Mouse (Mus musculus) heart, embryonic 15.5 days (tissue): ENCODE results near the gene Tas2r138. TPM values are rescaled to one million over a fixed set of nuclear protein-coding genes. Genes with fewer than 3 reads are reported as not detected.
"Not testable (repeated sequence)": the region's sequence is repeated elsewhere in the genome, so short reads cannot be mapped to it uniquely, and the experiment has no call there.

ENCODE experiments used
- ATAC-seq: fragments of 200-750 bp; cut with Nextera tagmentation; replicated peaks from 2 replicates; pipeline ENCODE4 v1.8.0; 2017; ENCODE audit warnings: low read depth, moderate TSS enrichment; ENCODE audit not compliant: insufficient number of reproducible peaks, insufficient read depth, low FRiP score
- H3K27ac ChIP-seq: fragments of 300-500 bp; sonication (generic); 2 replicates; pipeline ENCODE4 v1.5.1; 2015; ENCODE audit warnings: mild to moderate bottlenecking, inconsistent platforms
- H3K27me3 ChIP-seq: fragments of 300-500 bp; sonication (generic); 2 replicates; pipeline ENCODE4 v1.6.1; 2015; ENCODE audit warnings: inconsistent platforms
- H3K36me3 ChIP-seq: fragments of 300-500 bp; sonication (generic); 2 replicates; pipeline ENCODE4 v1.6.1; 2015; ENCODE audit warnings: mild to moderate bottlenecking, inconsistent platforms
- H3K4me1 ChIP-seq: fragments of 300-500 bp; sonication (generic); replicated peaks from 2 replicates; pipeline ENCODE4 v1.6.1; 2015; ENCODE audit warnings: inconsistent platforms
- H3K4me2 ChIP-seq: fragments of 300-500 bp; sonication (generic); 2 replicates; pipeline ENCODE4 v1.6.1; 2015; ENCODE audit warnings: inconsistent platforms, mild to moderate bottlenecking, moderate library complexity
- H3K4me3 ChIP-seq: fragments of 300-500 bp; sonication (generic); 2 replicates; pipeline ENCODE4 v1.5.1; 2015; ENCODE audit warnings: mild to moderate bottlenecking, inconsistent platforms
- H3K9ac ChIP-seq: fragments of 300-500 bp; sonication (generic); 2 replicates; pipeline ENCODE4 v1.6.1; 2015; ENCODE audit warnings: mild to moderate bottlenecking, inconsistent platforms
- H3K9me3 ChIP-seq: fragments of 300-500 bp; sonication (generic); replicated peaks from 2 replicates; pipeline ENCODE4 v1.6.1; 2016; ENCODE audit warnings: inconsistent platforms
- WGBS: fragments of 180-500 bp; shearing (Covaris S2); methylation state at CpG from one replicate; pipeline ENCODE4 v1.1.7; 2015; ENCODE audit warnings: mixed read lengths; 5-methylcytosine and 5-hydroxymethylcytosine counted together
- polyA plus RNA-seq: library from polyadenylated mRNA; unstranded; fragments of >200 nt; fragmentation: Nextera tagmentation; extraction: Ambion mirVana; gene quantifications from 2 replicates; pipeline ENCODE4 v1.2.1, GENCODE M21; 2015

The Tas2r138 gene
- polyA plus RNA-seq, 1 experiment from 2014 or later, result not detected

DNA sequence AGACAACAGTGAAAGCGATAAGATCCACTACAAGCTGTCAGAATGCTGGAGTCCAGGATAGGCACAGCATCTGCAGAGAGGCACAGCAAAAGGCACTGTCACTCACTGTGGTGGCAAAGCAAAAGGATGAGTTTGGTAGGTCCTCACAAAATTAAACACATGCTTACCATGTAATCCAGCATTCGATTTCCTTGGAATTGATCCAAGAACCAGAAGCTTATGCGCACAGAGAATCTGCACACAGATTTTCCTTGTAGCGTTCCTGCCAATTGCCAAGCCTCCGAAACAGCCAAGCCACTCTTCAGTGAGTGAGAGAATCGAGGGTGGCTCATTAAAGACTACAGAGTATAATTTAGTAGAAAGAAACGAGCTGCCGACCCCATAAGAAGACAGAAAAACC is 2.9 kb downstream of the Tas2r138 start:
- Histone ChIP-seq H3K9me3 (no peaks in the 10 kb centered on the region), H3K27me3 (no peaks in the 10 kb centered on the region), H3K4me2 (no peak overlapping the region), H3K4me1 (no peaks in the 10 kb centered on the region), H3K4me3 (no peak overlapping the region), H3K36me3 (no peaks in the 10 kb centered on the region), H3K9ac (no peak overlapping the region), H3K27ac (no peak overlapping the region)
- WGBS, result 68% methylated on average over 8 of the region's 8 CpGs
- ATAC-seq, result no peak

DNA sequence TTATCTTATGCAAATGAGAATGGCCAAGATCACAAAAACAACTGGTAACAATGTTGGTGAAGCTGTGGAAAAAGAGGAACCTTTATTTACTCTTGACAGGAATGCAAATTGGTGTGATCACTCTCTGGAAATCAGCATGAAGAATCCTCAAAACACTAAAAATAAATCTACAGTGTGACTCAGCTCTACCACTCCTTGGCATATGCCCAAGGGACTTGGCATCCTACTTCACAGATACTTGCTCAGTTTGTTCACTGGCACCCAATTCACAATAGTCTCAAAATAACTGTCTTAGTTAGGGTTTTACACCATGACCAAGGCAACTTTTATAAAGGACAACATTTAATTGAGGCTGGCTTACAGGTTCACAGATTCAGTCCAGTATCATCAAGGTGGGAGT is 5.7 kb downstream of the Tas2r138 start:
- Histone ChIP-seq H3K4me3 (no peak overlapping the region), H3K4me2 (no peak overlapping the region), H3K36me3 (no peaks in the 10 kb centered on the region), H3K27ac (no peak overlapping the region), H3K4me1 (no peaks in the 10 kb centered on the region), H3K27me3 (no peaks in the 10 kb centered on the region), H3K9me3 (no peaks in the 10 kb centered on the region), H3K9ac (no peak overlapping the region)
- no peak for ATAC-seq

GRCm38 (mm10) chr6:40598546-40598945 is 14.6 kb downstream of the Tas2r138 start:
- not testable (repeated sequence) for H3K27me3 ChIP-seq, ATAC-seq, H3K4me1 ChIP-seq, H3K36me3 ChIP-seq, H3K4me2 ChIP-seq, H3K9ac ChIP-seq, H3K27ac ChIP-seq, H3K9me3 ChIP-seq, H3K4me3 ChIP-seq
- WGBS, result 26% methylated on average over 4 of the region's 4 CpGs

- Histone ChIP-seq H3K27me3 (no peaks in the 10 kb centered on the region), H3K4me1 (no peaks in the 10 kb centered on the region), H3K4me3 (no peak overlapping the region), H3K36me3 (no peaks in the 10 kb centered on the region), H3K9me3 (no peaks in the 10 kb centered on the region), H3K4me2 (no peak overlapping the region), H3K27ac (no peak overlapping the region), H3K9ac (no peak overlapping the region)
- ATAC-seq, result no peak
- WGBS, result 63% methylated on average over 3 of the region's 3 CpGs
Observed at GRCm38 (mm10) chr6:40594804-40595550, 18.1 kb downstream of the Tas2r138 start.

- Histone ChIP-seq H3K27ac (no peak overlapping the region), H3K9me3 (no peaks in the 10 kb centered on the region), H3K4me3 (no peak overlapping the region), H3K36me3 (no peaks in the 10 kb centered on the region), H3K4me2 (no peak overlapping the region), H3K4me1 (no peaks in the 10 kb centered on the region), H3K9ac (no peak overlapping the region), H3K27me3 (no peaks in the 10 kb centered on the region)
- 90% methylated on average over 2 of the region's 2 CpGs for WGBS
- ATAC-seq, result no peak
Observed at GRCm38 (mm10) chr6:40588346-40588745, 24.8 kb downstream of the Tas2r138 start.

DNA sequence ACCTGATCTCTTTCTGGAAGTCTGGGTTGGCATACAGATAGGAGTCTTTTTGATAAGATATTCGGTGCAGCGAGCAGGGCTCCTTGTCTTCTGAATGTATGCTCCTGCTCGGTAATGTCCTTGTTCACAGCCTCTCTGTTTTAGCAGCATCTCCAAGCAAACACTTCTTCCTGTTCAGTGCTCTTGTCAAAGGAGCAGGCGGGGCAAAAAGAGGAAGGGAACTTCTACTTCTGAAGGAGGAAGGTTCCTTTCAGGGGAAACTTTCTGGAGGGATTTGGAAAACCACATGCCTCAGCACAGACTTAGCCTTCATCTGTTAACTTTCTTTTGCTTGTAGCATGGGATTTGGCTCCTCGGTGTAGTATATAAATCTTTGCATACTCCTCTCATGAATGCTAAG is 27.5 kb downstream of the Tas2r138 start, which contains the start of gene Clec5a:
Gene Clec5a (minus strand): TSS at position 177 of the 400 bp plus-strand sequence.
- no peak for ATAC-seq
- H3K27ac ChIP-seq, result no peak within 1 kb of the TSS
- no peak within 1 kb of the TSS for H3K4me3 ChIP-seq
- H3K9ac ChIP-seq, result no peak within 1 kb of the TSS
- WGBS, result 52% methylated on average over 5 of the region's 5 CpGs
- H3K4me1 ChIP-seq, result no peaks in the 10 kb centered on the region
- no peak within 1 kb of the TSS for H3K4me2 ChIP-seq
- no peaks in the 10 kb centered on the region for H3K27me3 ChIP-seq
- H3K36me3 ChIP-seq, result no peaks in the 10 kb centered on the region
- no peaks in the 10 kb centered on the region for H3K9me3 ChIP-seq

GRCm38 (mm10) chr6:40584336-40584735 is 28.8 kb downstream of the Tas2r138 start:
- no peak overlapping the region for H3K4me3 ChIP-seq
- H3K27me3 ChIP-seq, result no peaks in the 10 kb centered on the region
- H3K4me1 ChIP-seq, result no peaks in the 10 kb centered on the region
- no peak overlapping the region for H3K4me2 ChIP-seq
- H3K9ac ChIP-seq, result no peak overlapping the region
- 73% methylated on average over 6 of the region's 6 CpGs for WGBS
- H3K36me3 ChIP-seq, result no peaks in the 10 kb centered on the region
- no peaks in the 10 kb centered on the region for H3K9me3 ChIP-seq
- no peak for ATAC-seq
- no peak overlapping the region for H3K27ac ChIP-seq

DNA sequence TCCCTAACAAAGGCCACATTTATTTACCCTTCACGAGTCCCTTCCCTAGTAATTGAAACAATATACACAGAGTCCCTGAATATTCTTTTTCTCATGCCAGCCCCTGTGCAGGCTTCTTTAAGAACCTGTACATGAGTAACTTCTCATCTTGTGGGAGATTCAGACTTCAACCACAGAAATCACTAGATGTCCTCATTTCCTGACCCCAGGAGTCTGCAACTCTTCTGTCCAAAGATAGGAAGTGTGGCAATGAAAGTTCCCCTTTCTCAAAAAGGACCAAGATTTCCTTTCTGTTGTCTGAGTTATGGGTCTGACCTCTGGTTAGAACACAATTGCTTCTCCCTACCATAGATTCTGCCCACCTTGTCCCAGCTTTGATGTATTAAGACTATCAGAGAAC is 36.8 kb downstream of the Tas2r138 start:
- no peak for ATAC-seq
- Histone ChIP-seq H3K4me2 (no peak overlapping the region), H3K36me3 (no peaks in the 10 kb centered on the region), H3K4me1 (no peaks in the 10 kb centered on the region), H3K27ac (no peak overlapping the region), H3K27me3 (no peaks in the 10 kb centered on the region), H3K4me3 (no peak overlapping the region), H3K9ac (no peak overlapping the region), H3K9me3 (no peaks in the 10 kb centered on the region)
- WGBS, result 67% methylated on average over 1 of the region's 1 CpGs

DNA sequence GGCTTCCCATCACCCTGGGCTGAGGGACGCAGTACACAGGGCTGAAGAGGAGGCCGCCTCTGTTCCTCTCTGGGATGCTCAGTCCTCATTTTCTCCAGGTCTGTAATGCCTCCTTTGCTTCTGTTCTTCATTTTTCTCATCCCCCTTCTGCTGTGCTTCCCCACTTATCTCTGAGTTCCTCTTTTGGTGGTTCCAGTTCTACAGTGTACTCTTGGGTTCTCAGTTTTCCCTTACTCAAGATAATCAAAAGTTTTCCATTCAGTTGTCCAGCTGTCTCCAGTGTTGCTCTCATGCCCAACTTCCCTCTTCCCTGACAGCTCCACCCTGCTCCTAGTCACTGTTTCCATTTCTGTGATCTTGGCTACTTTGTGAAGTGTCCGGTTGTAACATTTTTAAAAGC is 39.5 kb downstream of the Tas2r138 start:
- Histone ChIP-seq H3K9ac (no peak overlapping the region), H3K4me3 (no peak overlapping the region), H3K27ac (no peak overlapping the region), H3K36me3 (no peaks in the 10 kb centered on the region), H3K4me1 (no peaks in the 10 kb centered on the region), H3K4me2 (no peak overlapping the region), H3K9me3 (no peaks in the 10 kb centered on the region), H3K27me3 (no peaks in the 10 kb centered on the region)
- ATAC-seq, result no peak
- whole genome bisulfite sequencing, result 52% methylated on average over 3 of the region's 3 CpGs

DNA sequence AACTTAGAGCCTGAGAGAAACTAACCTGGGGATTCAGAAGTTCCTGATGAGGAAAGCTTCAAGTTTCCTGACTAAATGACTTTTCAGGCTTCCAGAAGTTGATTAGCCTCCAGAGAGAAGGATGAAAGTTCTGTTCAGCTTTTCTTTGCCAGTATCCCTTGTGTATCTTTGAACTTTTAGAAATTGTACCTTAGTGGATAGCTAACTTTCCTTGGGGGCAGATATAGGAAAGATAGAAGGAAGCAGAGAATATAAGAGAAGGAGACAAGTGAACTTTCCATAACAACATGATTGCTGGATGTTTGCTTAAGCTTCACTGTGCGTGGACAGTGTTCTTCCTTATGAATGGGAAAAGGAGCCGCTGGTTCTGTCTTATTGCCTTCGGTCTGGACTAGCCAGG is 43.9 kb downstream of the Tas2r138 start, which contains the start of gene Olfr460:
Gene Olfr460 (plus strand): TSS at position 301 of the 400 bp plus-strand sequence.
- Histone ChIP-seq H3K4me3 (no peak within 1 kb of the TSS), H3K9ac (no peak within 1 kb of the TSS), H3K9me3 (no peaks in the 10 kb centered on the region), H3K27ac (no peak within 1 kb of the TSS), H3K36me3 (no peaks in the 10 kb centered on the region), H3K4me2 (no peak within 1 kb of the TSS), H3K4me1 (no peaks in the 10 kb centered on the region), H3K27me3 (no peaks in the 10 kb centered on the region)
- 87% methylated on average over 3 of the region's 3 CpGs for WGBS
- ATAC-seq, result no peak
